Mouse (Mus musculus): Measurements from ENCODE around the gene Trpm1. TPM values are rescaled to one million over a fixed set of nuclear protein-coding genes. Genes with fewer than 3 reads are reported as not detected.

Gene Trpm1
- polyA plus RNA-seq, 1 experiment, result not detected

GRCm38 (mm10) chr7:64196114-64196513 lies 42.5 kb downstream of the Trpm1 start:
- no peak overlapping the region for H3K4me3 ChIP-seq (ENCODE audit: insufficient read depth, low read depth, low read length)
- H3K4me1 ChIP-seq (ENCODE audit: control insufficient read depth, insufficient read depth, insufficient read length, low read length), result no peaks in the 10 kb centered on the region; the same call in 1 of the 2 replicates
- no peak overlapping the region for H3K27ac ChIP-seq (replicated peaks; ENCODE audit: low read depth, low read length)

- Histone ChIP-seq H3K27ac (replicated peaks; ENCODE audit: low read depth, low read length) (no peak overlapping the region), H3K4me3 (ENCODE audit: insufficient read depth, low read depth, low read length) (no peak overlapping the region), H3K4me1 (ENCODE audit: control insufficient read depth, insufficient read depth, insufficient read length, low read length) (no peaks in the 10 kb centered on the region)
Measured at GRCm38 (mm10) chr7:64208700-64209099, 55.1 kb downstream of the Trpm1 start.

- no peaks in the 10 kb centered on the region for H3K4me1 ChIP-seq (ENCODE audit: control insufficient read depth, insufficient read depth, insufficient read length, low read length)
Measured at GRCm38 (mm10) chr7:64212870-64213269, 59.2 kb downstream of the Trpm1 start.

GRCm38 (mm10) chr7:64214066-64214465 lies 60.4 kb downstream of the Trpm1 start:
- H3K27ac ChIP-seq (replicated peaks; ENCODE audit: low read depth, low read length), result no peak overlapping the region
- H3K4me1 ChIP-seq (ENCODE audit: control insufficient read depth, insufficient read depth, insufficient read length, low read length), result no peaks in the 10 kb centered on the region

More at GRCm38 (mm10) chr7:64212870-64213269, 59.2 kb downstream of the Trpm1 start:
- no peak overlapping the region for H3K4me3 ChIP-seq (ENCODE audit: insufficient read depth, low read depth, low read length)
- H3K27ac ChIP-seq (replicated peaks; ENCODE audit: low read depth, low read length), result no peak overlapping the region

GRCm38 (mm10) chr7:64215613-64216012 lies 62.0 kb downstream of the Trpm1 start:
- Histone ChIP-seq H3K4me3 (ENCODE audit: insufficient read depth, low read depth, low read length) (no peak overlapping the region), H3K27ac (replicated peaks; ENCODE audit: low read depth, low read length) (no peak overlapping the region), H3K4me1 (ENCODE audit: control insufficient read depth, insufficient read depth, insufficient read length, low read length) (no peaks in the 10 kb centered on the region)

More at GRCm38 (mm10) chr7:64214066-64214465, 60.4 kb downstream of the Trpm1 start:
- no peak overlapping the region for H3K4me3 ChIP-seq (ENCODE audit: insufficient read depth, low read depth, low read length)

GRCm38 (mm10) chr7:64217428-64217827 lies 63.8 kb downstream of the Trpm1 start:
- Histone ChIP-seq H3K27ac (replicated peaks; ENCODE audit: low read depth, low read length) (no peak overlapping the region), H3K4me3 (ENCODE audit: insufficient read depth, low read depth, low read length) (no peak overlapping the region), H3K4me1 (ENCODE audit: control insufficient read depth, insufficient read depth, insufficient read length, low read length) (no peaks in the 10 kb centered on the region)

- Histone ChIP-seq H3K4me1 (ENCODE audit: control insufficient read depth, insufficient read depth, insufficient read length, low read length) (no peaks in the 10 kb centered on the region), H3K27ac (replicated peaks; ENCODE audit: low read depth, low read length) (no peak overlapping the region), H3K4me3 (ENCODE audit: insufficient read depth, low read depth, low read length) (no peak overlapping the region)
Measured at GRCm38 (mm10) chr7:64219765-64220164, 66.1 kb downstream of the Trpm1 start.

GRCm38 (mm10) chr7:64223215-64223614 lies 69.6 kb downstream of the Trpm1 start:
- no peaks in the 10 kb centered on the region for H3K4me1 ChIP-seq (ENCODE audit: control insufficient read depth, insufficient read depth, insufficient read length, low read length)
- no peak overlapping the region for H3K27ac ChIP-seq (replicated peaks; ENCODE audit: low read depth, low read length)
- H3K4me3 ChIP-seq (ENCODE audit: insufficient read depth, low read depth, low read length), result no peak overlapping the region

- Histone ChIP-seq H3K27ac (replicated peaks; ENCODE audit: low read depth, low read length) (no peak overlapping the region), H3K4me1 (ENCODE audit: control insufficient read depth, insufficient read depth, insufficient read length, low read length) (no peaks in the 10 kb centered on the region), H3K4me3 (ENCODE audit: insufficient read depth, low read depth, low read length) (no peak overlapping the region)
Measured at GRCm38 (mm10) chr7:64226339-64227194, 72.9 kb downstream of the Trpm1 start.

- Histone ChIP-seq H3K27ac (replicated peaks; ENCODE audit: low read depth, low read length) (no peak overlapping the region), H3K4me1 (ENCODE audit: control insufficient read depth, insufficient read depth, insufficient read length, low read length) (no peaks in the 10 kb centered on the region), H3K4me3 (ENCODE audit: insufficient read depth, low read depth, low read length) (no peak overlapping the region)
Measured at GRCm38 (mm10) chr7:64227586-64227985, 74.0 kb downstream of the Trpm1 start.

- Histone ChIP-seq H3K4me1 (ENCODE audit: control insufficient read depth, insufficient read depth, insufficient read length, low read length) (no peaks in the 10 kb centered on the region), H3K27ac (replicated peaks; ENCODE audit: low read depth, low read length) (no peak overlapping the region), H3K4me3 (ENCODE audit: insufficient read depth, low read depth, low read length) (no peak overlapping the region)
Measured at GRCm38 (mm10) chr7:64228300-64228699, 74.7 kb downstream of the Trpm1 start.

GRCm38 (mm10) chr7:64229911-64230310 lies 76.3 kb downstream of the Trpm1 start:
- Histone ChIP-seq H3K4me1 (ENCODE audit: control insufficient read depth, insufficient read depth, insufficient read length, low read length) (no peaks in the 10 kb centered on the region), H3K27ac (replicated peaks; ENCODE audit: low read depth, low read length) (no peak overlapping the region), H3K4me3 (ENCODE audit: insufficient read depth, low read depth, low read length) (no peak overlapping the region)

GRCm38 (mm10) chr7:64231001-64231400 lies 77.4 kb downstream of the Trpm1 start:
- Histone ChIP-seq H3K27ac (replicated peaks; ENCODE audit: low read depth, low read length) (no peak overlapping the region), H3K4me1 (ENCODE audit: control insufficient read depth, insufficient read depth, insufficient read length, low read length) (no peaks in the 10 kb centered on the region)

GRCm38 (mm10) chr7:64231996-64232395 lies 78.4 kb downstream of the Trpm1 start:
- no peak overlapping the region for H3K4me3 ChIP-seq (ENCODE audit: insufficient read depth, low read depth, low read length)
- H3K27ac ChIP-seq (replicated peaks; ENCODE audit: low read depth, low read length), result no peak overlapping the region
- H3K4me1 ChIP-seq (ENCODE audit: control insufficient read depth, insufficient read depth, insufficient read length, low read length), result no peaks in the 10 kb centered on the region

More at GRCm38 (mm10) chr7:64231001-64231400, 77.4 kb downstream of the Trpm1 start:
- no peak overlapping the region for H3K4me3 ChIP-seq (ENCODE audit: insufficient read depth, low read depth, low read length)

- Histone ChIP-seq H3K4me3 (ENCODE audit: insufficient read depth, low read depth, low read length) (no peak overlapping the region), H3K4me1 (ENCODE audit: control insufficient read depth, insufficient read depth, insufficient read length, low read length) (no peaks in the 10 kb centered on the region), H3K27ac (replicated peaks; ENCODE audit: low read depth, low read length) (no peak overlapping the region)
Measured at GRCm38 (mm10) chr7:64234310-64234820, 80.7 kb downstream of the Trpm1 start.

- Histone ChIP-seq H3K27ac (replicated peaks; ENCODE audit: low read depth, low read length) (no peak overlapping the region), H3K4me3 (ENCODE audit: insufficient read depth, low read depth, low read length) (no peak overlapping the region), H3K4me1 (ENCODE audit: control insufficient read depth, insufficient read depth, insufficient read length, low read length) (0 out of 2 replicates have a peak, but pooled peaks cover 2% of the 10 kb centered on the region)
Measured at GRCm38 (mm10) chr7:64236521-64236920, 82.9 kb downstream of the Trpm1 start.

Measured in brown adipose tissue, adult 24 weeks (tissue).